Mouse (Mus musculus): ENCODE results near the gene Serinc5.

Serinc5 gene

DNA sequence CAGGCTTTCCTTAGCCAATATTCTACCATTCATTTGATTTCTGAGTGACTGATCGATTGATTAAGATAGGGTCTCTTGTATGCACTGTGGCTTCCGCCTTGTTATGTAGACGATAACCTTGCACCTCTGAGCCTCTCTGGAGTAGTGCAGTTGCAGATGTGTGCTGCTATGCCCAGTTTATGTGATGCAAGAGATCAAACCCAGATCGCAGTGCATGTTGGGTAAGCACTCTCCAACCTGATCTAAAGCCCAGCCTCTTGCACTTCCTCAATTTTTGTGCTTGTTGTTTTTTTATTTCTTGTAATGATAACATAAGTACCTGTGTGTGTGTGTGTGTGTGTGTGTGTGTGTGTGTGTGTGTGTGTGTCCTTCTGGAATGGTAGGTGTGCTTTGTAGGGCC lies 132.0 kb downstream of the Serinc5 start:
- no peak for DNase-seq (ENCODE audit: low spot score)

DNA sequence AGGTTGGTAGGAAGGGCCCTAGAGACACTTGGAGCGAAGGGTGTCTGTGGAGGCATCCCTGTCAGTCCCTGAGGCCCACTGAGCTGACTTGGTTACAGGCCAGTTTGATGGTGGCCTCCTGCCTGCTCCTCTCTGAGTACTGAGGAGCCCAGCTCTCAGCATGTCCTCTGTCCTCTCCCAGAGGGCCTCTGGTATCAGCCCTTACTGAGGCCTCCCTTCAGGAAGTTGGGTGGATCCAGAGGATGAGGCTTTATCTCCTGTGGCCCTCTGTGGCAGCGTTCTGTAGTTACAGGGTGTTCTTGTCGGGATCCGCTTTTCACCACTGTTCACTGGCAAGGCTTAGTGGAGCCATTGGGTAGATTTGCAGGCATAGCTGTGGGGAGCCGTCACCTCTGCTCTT lies 132.4 kb downstream of the Serinc5 start:
- no peak for DNase-seq (ENCODE audit: low spot score)

DNA sequence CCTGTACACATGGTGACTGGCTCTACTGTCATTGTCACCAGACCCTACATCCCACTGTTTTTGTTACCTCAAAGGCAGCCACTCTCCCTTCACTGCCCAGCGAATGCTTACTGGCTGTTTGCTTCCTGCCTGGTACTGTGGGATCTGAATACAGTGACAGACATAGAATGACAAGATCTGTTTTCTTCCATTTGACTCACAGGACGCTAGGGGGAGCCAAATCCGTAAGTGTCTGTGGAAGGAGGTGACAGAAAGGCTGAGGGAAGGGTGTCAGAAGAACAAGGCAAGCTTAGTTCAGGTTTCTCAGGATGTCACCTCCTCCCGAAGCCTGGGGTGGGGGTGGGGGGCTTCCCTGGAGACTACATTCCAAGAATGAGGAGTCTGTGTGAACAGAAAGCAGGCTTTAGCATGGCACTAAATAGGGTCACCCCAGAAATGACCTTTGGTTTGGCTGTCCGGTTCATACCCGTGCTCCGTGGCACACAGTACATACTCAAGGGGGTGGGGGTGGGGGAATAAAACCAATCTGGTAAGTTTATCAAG lies 140.2 kb downstream of the Serinc5 start:
- DNase-seq (ENCODE audit: low spot score), result peak; percentile 85

DNA sequence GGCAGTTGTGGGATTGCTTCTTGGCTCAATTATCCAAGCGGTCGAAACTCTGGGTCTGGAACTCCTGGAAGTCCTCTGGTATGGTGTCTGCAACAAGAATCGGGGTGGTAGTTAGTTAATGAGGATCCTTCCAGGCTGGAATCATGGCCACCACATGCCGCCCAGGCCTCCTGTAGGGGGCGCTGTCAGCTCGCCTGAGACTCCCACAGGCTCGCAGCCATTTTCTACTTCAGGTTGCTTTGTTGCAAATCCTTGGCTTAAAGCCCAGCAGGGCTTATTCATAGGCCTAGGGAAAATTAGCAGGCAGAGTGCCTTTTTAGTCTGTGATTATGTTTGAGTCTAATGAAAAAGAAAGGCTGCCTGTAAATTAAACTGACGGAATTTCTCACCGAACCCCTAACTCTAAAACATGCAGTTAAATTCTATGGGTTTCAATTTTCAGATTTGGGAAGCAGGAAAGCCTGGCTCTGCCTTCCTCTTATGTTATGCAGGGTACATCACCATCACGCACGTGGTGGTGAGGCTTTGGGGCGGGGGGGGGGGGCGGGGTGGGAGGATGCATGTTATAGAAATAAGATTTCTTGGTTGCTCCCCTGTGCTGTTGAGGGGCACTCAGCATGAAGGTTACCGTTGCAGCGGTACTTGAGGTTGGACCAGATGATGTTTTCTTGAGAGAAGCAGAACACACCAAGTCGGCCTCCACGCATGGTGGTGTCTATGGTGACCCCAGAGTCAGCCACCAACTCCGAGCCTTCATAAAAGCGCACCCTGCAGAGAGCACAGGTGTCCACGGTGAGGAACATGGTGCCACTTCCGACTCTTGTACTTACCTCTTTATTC lies 141.1 kb downstream of the Serinc5 start:
- DNase-seq (ENCODE audit: low spot score), result peak; percentile 72

DNA sequence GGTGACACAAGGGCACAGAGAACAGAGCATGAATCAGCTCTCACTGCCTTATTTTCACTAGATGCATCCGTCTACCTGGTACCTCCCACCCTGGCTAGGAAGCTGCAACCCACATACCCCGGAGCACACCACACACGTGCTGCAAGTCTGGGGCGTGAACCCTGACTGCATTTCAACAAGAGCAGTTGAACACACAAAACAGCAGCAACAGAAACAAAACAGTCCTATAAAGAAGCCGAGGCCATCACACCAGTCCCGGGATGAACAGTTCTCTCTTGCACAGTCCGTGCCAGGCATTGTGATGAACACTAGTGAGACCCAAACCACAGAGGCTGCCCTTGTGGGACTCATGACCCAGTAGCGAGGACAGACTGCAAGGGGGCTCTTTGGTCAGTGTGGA lies 142.8 kb downstream of the Serinc5 start:
- DNase-seq (ENCODE audit: low spot score), result no peak

DNA sequence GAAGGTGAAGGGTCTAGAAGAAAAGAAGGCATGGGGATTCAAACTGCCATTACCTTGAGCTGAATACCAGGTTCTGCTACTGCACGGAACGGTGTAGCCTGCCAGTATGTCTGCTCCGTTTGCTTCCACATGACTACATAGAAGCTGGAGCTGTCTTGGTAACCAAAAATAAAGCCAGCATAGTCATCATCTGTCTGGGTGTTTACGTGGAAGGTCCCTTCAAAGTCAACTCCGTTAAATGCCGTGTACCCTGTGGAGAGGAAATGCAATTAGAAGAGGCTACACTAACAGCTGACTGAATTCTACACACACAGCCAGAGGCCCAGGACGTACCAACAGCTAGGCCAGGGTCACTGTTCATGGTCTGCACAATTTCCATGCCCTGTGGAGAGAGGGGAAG lies 144.1 kb downstream of the Serinc5 start:
- DNase-seq (ENCODE audit: low spot score), result no peak

DNA sequence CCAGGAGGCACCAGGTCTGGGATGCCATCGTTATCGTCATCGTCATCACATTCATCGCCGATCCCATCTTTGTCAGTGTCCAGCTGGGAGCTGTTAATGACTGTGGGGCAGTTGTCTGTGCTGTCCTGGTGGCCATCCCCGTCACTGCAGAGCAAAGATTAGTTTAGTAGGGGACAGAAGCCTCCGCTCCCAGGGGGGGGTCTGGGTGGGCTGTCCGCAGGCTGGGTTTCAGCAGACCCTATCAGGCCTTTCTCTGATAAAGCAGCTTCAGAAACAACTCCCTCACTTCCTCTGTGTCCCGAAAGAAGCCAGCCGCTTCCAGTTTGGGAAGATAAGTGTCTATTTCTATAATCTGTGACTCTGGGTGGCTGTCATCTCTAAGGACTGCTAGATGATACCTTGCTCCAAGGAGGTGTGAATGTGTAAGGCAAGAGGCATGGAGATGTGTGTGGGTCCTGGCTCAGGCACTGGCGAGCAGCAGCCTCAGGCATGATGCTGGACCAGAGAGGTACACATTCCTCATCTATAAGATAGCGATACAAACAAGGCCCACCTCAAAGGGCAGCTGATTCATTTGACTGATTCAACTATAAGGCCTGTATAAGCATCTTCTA lies 147.2 kb downstream of the Serinc5 start:
- no peak for DNase-seq (ENCODE audit: low spot score)

DNA sequence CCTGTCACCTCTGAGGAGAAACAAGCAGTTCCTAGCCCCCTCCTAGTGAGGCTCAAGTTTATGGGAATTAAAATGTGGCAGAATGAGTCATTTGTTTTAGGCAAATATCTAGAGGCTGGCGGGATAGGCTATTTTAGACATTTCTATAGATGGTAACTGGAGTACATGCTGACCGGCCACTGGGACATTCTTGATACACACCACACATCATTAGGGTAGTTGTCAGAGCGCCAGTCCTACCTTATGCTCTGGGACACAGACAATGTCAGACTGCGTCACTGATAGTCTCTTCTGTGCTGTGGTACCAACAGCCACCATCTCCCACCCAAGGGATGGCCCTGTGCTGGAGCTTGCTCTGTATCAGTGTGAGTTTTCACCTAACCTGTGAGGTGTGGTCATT lies 148.2 kb downstream of the Serinc5 start:
- no peak for DNase-seq (ENCODE audit: low spot score)

DNA sequence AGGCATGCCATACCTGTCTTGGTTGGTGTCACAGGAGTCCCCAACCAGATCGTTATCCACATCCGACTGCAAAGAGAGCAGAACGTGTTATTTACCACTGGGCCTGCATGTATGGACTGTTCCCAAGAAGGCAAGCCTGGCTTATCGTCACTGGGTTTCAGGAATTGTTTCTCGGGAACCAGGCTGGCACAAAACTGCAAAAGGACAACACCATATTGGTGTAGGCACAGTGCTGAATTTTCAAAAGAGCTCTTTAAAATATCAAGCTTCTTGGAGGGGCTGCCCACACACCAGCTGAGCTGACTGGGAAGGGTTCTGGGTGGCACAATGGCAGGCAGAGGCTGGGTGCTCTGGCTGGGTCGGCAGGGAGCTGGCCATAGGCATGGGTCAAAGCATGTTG lies 149.6 kb downstream of the Serinc5 start:
- DNase-seq (ENCODE audit: low spot score), result no peak

Data from retina, embryonic 14.5 days (tissue).